Mouse (Mus musculus): ENCODE results near the gene Fbn1. TPM values are rescaled to one million over a fixed set of nuclear protein-coding genes. Genes with fewer than 3 reads are reported as not detected.

The Fbn1 gene
- polyA plus RNA-seq, 1 experiment from 2014 or later, result 14.8 TPM

- Histone ChIP-seq H3K4me1 (no peaks in the 10 kb centered on the region), H3K27me3 (no peaks in the 10 kb centered on the region), H3K9ac (no peak overlapping the region), H3K27ac (no peak overlapping the region), H3K9me3 (replicated peaks) (no peaks in the 10 kb centered on the region), H3K36me3 (peaks cover 26% of the 10 kb centered on the region; the same call in 1 of the 2 replicates), H3K4me3 (no peak overlapping the region), H3K4me2 (replicated peaks) (no peak overlapping the region)
- ATAC-seq (ENCODE audit: low FRiP score), result no peak
- 94% methylated on average over 3 of the region's 3 CpGs for WGBS
Observed at GRCm38 (mm10) chr2:125337239-125337638, 170.6 kb downstream of the Fbn1 start.

GRCm38 (mm10) chr2:125335206-125335605, 172.6 kb downstream of the Fbn1 start:
- Histone ChIP-seq H3K9ac (no peak overlapping the region), H3K4me3 (no peak overlapping the region), H3K9me3 (replicated peaks) (no peaks in the 10 kb centered on the region), H3K4me2 (replicated peaks) (no peak overlapping the region), H3K27me3 (no peaks in the 10 kb centered on the region), H3K27ac (no peak overlapping the region), H3K36me3 (peaks cover 23% of the 10 kb centered on the region; the same call in 1 of the 2 replicates), H3K4me1 (no peaks in the 10 kb centered on the region)
- WGBS, result 93% methylated on average over 11 of the region's 11 CpGs
- ATAC-seq (ENCODE audit: low FRiP score), result no peak

- no peak overlapping the region for H3K4me3 ChIP-seq
- H3K27ac ChIP-seq, result no peak overlapping the region
- H3K4me1 ChIP-seq, result no peaks in the 10 kb centered on the region
- no peaks in the 10 kb centered on the region for H3K27me3 ChIP-seq
- no peaks in the 10 kb centered on the region for H3K9me3 ChIP-seq (replicated peaks)
- WGBS, result 77% methylated on average over 4 of the region's 4 CpGs
- H3K9ac ChIP-seq, result no peak overlapping the region
- peaks cover 23% of the 10 kb centered on the region; the same call in 1 of the 2 replicates for H3K36me3 ChIP-seq
- no peak overlapping the region for H3K4me2 ChIP-seq (replicated peaks)
- no peak for ATAC-seq (ENCODE audit: low FRiP score)
Observed at GRCm38 (mm10) chr2:125334163-125334562, 173.6 kb downstream of the Fbn1 start.

DNA sequence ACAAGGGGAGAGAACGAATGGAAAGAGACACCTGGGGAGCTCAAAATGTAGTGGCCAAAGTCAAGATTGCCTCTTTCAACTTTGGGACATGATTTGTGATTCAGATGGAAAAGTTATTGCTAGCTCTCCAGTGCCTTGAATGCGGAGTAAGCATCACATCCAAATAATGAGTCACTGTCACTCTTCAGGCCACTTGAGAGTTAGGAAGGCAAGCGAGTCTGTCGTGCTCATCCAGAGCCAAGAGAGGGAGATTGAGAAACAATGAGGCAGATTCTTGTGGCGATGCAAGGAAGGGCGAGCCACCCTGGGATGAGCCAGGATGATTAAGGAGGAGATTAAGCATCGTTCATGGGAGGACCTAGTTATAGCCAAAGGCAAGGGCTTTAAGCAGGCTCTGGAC, 176.2 kb downstream of the Fbn1 start:
- H3K4me3 ChIP-seq, result no peak overlapping the region
- no peak overlapping the region for H3K9ac ChIP-seq
- 0 out of 2 replicates have a peak, but pooled peaks cover 3% of the 10 kb centered on the region for H3K4me1 ChIP-seq
- H3K4me2 ChIP-seq (replicated peaks), result no peak overlapping the region
- H3K27ac ChIP-seq, result no peak overlapping the region
- no peaks in the 10 kb centered on the region for H3K9me3 ChIP-seq (replicated peaks)
- no peaks in the 10 kb centered on the region for H3K27me3 ChIP-seq
- 89% methylated on average over 7 of the region's 7 CpGs for WGBS
- peaks cover 9% of the 10 kb centered on the region; the same call in 1 of the 2 replicates for H3K36me3 ChIP-seq
- ATAC-seq (ENCODE audit: low FRiP score), result no peak

DNA sequence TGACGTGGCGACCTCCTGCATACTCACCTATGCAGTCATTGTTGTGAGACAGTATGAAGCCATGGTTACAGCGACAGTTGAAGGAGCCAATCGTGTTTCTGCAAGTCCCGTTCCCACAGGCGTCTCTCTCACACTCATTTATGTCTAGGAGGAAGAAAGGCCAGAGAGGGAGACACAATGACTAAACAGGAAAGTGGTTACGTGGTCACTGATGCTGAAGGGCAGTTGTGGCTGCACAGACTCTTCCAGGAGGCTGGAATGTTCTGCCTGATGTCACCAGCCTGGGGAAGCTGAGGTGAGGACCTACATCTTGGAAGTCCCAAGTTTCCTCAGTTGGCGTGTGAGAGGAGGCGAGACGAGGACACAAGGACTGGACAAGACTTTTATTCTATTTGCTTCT, 177.3 kb downstream of the Fbn1 start:
- Histone ChIP-seq H3K9me3 (replicated peaks) (no peaks in the 10 kb centered on the region), H3K36me3 (peaks cover 6% of the 10 kb centered on the region; the same call in 1 of the 2 replicates), H3K9ac (no peak overlapping the region), H3K27me3 (no peaks in the 10 kb centered on the region), H3K4me2 (replicated peaks) (no peak overlapping the region), H3K27ac (no peak overlapping the region), H3K4me3 (no peak overlapping the region), H3K4me1 (0 out of 2 replicates have a peak, but pooled peaks cover 3% of the 10 kb centered on the region)
- WGBS, result 91% methylated on average over 10 of the region's 10 CpGs
- no peak for ATAC-seq (ENCODE audit: low FRiP score)

GRCm38 (mm10) chr2:125325125-125325855, 182.5 kb downstream of the Fbn1 start:
- no peaks in the 10 kb centered on the region for H3K9me3 ChIP-seq (replicated peaks)
- ATAC-seq (ENCODE audit: low FRiP score), result no peak
- H3K36me3 ChIP-seq, result no peaks in the 10 kb centered on the region
- H3K27ac ChIP-seq, result no peak overlapping the region
- no peak overlapping the region for H3K9ac ChIP-seq
- no peak overlapping the region for H3K4me2 ChIP-seq (replicated peaks)
- H3K4me3 ChIP-seq, result no peak overlapping the region
- H3K4me1 ChIP-seq, result peaks cover 6% of the 10 kb centered on the region; the same call in 1 of the 2 replicates
- 70% methylated on average over 7 of the region's 7 CpGs for WGBS
- H3K27me3 ChIP-seq, result no peaks in the 10 kb centered on the region

GRCm38 (mm10) chr2:125324455-125324854, 183.3 kb downstream of the Fbn1 start:
- Histone ChIP-seq H3K4me1 (peaks cover 6% of the 10 kb centered on the region; the same call in 1 of the 2 replicates), H3K9ac (no peak overlapping the region), H3K4me2 (replicated peaks) (no peak overlapping the region), H3K36me3 (no peaks in the 10 kb centered on the region), H3K9me3 (replicated peaks) (no peaks in the 10 kb centered on the region), H3K4me3 (no peak overlapping the region), H3K27me3 (no peaks in the 10 kb centered on the region), H3K27ac (no peak overlapping the region)
- 64% methylated on average over 5 of the region's 5 CpGs for WGBS
- ATAC-seq (ENCODE audit: low FRiP score), result no peak

DNA sequence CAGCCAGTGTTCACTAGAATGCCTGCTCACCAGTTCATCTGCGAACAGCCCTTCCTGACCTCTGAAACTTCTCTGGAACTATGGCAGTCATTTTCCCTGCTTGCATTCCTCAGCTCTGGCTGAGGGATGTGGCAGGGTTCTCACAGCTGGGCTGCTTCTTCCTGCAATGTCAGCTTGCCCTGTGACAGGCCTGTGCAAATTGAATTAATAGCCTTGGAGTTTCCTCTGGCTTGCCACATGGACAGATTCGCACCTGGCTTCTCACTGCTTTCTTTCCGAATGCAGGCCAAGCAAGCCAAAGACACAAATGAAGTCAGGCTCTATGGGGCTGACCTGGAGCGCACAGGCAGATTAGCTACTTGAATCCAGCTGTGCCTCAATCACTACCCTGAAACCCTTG, 184.4 kb downstream of the Fbn1 start:
- no peak for ATAC-seq (ENCODE audit: low FRiP score)
- Histone ChIP-seq H3K9me3 (replicated peaks) (no peaks in the 10 kb centered on the region), H3K36me3 (no peaks in the 10 kb centered on the region), H3K4me2 (replicated peaks) (no peak overlapping the region), H3K27ac (no peak overlapping the region), H3K4me1 (peaks cover 3% of the 10 kb centered on the region; the same call in 1 of the 2 replicates), H3K9ac (no peak overlapping the region), H3K27me3 (no peaks in the 10 kb centered on the region), H3K4me3 (no peak overlapping the region)
- WGBS, result 62% methylated on average over 4 of the region's 4 CpGs

DNA sequence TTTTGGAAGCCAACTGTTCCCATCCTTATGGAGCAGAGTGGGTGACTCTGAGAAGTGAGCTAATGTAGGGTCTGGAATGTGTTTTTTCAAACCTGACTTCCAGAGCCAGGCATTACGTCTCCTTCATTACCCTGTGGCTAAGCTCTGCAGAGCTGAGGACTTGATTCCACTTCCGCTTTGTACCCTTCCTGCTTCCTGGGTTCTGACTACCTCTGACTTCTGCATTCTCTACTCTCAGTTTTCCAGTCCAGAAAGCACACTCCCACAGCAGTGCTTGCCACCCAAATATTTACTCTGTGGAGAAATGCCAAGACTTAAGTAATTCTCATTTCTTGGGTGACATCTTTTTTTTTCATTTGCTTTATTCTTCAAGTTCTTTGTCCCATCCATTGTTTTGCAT, 185.2 kb downstream of the Fbn1 start:
- no peak overlapping the region for H3K4me3 ChIP-seq
- no peak for ATAC-seq (ENCODE audit: low FRiP score)
- H3K4me2 ChIP-seq (replicated peaks), result no peak overlapping the region
- no peak overlapping the region for H3K9ac ChIP-seq
- H3K36me3 ChIP-seq, result no peaks in the 10 kb centered on the region
- WGBS, result 78% methylated on average over 2 of the region's 2 CpGs
- peaks cover 3% of the 10 kb centered on the region; the same call in 1 of the 2 replicates for H3K4me1 ChIP-seq
- no peaks in the 10 kb centered on the region for H3K9me3 ChIP-seq (replicated peaks)
- no peaks in the 10 kb centered on the region for H3K27me3 ChIP-seq
- no peak overlapping the region for H3K27ac ChIP-seq

GRCm38 (mm10) chr2:125321071-125321470, 186.7 kb downstream of the Fbn1 start:
- H3K4me1 ChIP-seq, result peaks cover 3% of the 10 kb centered on the region; the same call in 1 of the 2 replicates
- 79% methylated on average over 6 of the region's 6 CpGs for WGBS

GRCm38 (mm10) chr2:125319651-125320050, 188.1 kb downstream of the Fbn1 start:
- no peaks in the 10 kb centered on the region for H3K9me3 ChIP-seq (replicated peaks)
- peaks cover 8% of the 10 kb centered on the region for H3K36me3 ChIP-seq
- H3K9ac ChIP-seq, result no peak overlapping the region
- no peak overlapping the region for H3K4me3 ChIP-seq
- no peak overlapping the region for H3K4me2 ChIP-seq (replicated peaks)
- ATAC-seq (ENCODE audit: low FRiP score), result no peak
- 81% methylated on average over 8 of the region's 8 CpGs for WGBS
- H3K27me3 ChIP-seq, result no peaks in the 10 kb centered on the region
- H3K4me1 ChIP-seq, result peaks cover 3% of the 10 kb centered on the region; the same call in 1 of the 2 replicates
- H3K27ac ChIP-seq, result no peak overlapping the region

More at GRCm38 (mm10) chr2:125321071-125321470, 186.7 kb downstream of the Fbn1 start:
- H3K9me3 ChIP-seq (replicated peaks), result no peaks in the 10 kb centered on the region
- H3K36me3 ChIP-seq, result peaks cover 3% of the 10 kb centered on the region; the same call in 1 of the 2 replicates
- no peak overlapping the region for H3K9ac ChIP-seq
- no peak for ATAC-seq (ENCODE audit: low FRiP score)
- H3K27ac ChIP-seq, result no peak overlapping the region
- H3K4me2 ChIP-seq (replicated peaks), result no peak overlapping the region
- no peaks in the 10 kb centered on the region for H3K27me3 ChIP-seq
- H3K4me3 ChIP-seq, result no peak overlapping the region

DNA sequence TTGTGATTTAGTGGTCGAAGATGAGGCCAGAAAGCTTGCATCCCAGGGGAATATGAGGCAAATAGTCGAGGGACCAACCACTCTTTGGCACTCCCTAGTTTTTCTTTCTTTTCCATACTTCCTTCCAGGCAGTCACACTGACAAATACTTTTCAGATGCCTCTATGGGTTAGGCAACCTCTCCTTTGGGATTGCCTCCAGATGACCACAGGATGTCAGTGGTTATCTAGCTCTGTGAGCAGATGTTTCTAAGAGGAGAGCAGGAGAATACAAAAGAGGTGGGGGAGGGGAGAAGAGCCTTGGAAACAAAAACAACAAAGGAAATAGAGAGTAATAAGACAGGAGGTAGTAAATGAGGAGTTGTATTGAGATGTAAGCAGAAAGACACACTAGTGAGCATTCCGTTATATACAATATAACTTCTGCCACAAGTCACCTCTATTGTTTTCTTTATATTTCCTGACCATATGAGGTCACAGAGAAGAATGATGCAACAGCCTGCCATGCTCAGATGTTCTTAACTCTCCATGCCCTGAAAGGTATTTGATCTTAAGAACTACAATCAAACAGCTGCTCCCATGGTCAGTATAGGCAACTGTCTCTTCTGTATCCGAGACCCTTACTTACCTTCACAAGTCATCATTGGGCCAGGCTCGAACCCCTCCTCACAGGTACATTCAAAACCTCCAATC, 189.3 kb downstream of the Fbn1 start:
- Histone ChIP-seq H3K9me3 (replicated peaks) (no peaks in the 10 kb centered on the region), H3K36me3 (peaks cover 14% of the 10 kb centered on the region), H3K9ac (no peak overlapping the region), H3K27ac (no peak overlapping the region), H3K4me1 (peaks cover 3% of the 10 kb centered on the region; the same call in 1 of the 2 replicates), H3K27me3 (no peaks in the 10 kb centered on the region), H3K4me2 (replicated peaks) (no peak overlapping the region), H3K4me3 (no peak overlapping the region)
- ATAC-seq (ENCODE audit: low FRiP score), result no peak
- 80% methylated on average over 5 of the region's 5 CpGs for WGBS

Measured in hindbrain, embryonic 12.5 days (tissue).